Mouse (Mus musculus) liver, embryonic 13.5 days (tissue): ENCODE measurements around the gene Sla2. TPM values are rescaled to one million over a fixed set of nuclear protein-coding genes. Genes with fewer than 3 reads are reported as not detected.
"Not testable (repeated sequence)": the region's sequence is repeated elsewhere in the genome, so short reads cannot be mapped to it uniquely, and the experiment has no call there.

Experiments used
- ATAC-seq: fragments of 200-750 bp; cut with Nextera tagmentation; 2 replicates; pipeline ENCODE4 v1.8.0; 2017; ENCODE audit warnings: low read depth, mild to moderate bottlenecking, moderate number of reproducible peaks, moderate library complexity
- DNase-seq: peaks from one replicate; pipeline ENCODE4 v3.0.0; 2022
- H3K27ac ChIP-seq: fragments of 300-500 bp; sonication (generic); 2 replicates; pipeline ENCODE4 v1.5.1; 2015; ENCODE audit warnings: moderate library complexity, mild to moderate bottlenecking, inconsistent platforms
- H3K27me3 ChIP-seq: fragments of 300-500 bp; sonication (generic); 2 replicates; pipeline ENCODE4 v1.6.1; 2015; ENCODE audit warnings: mild to moderate bottlenecking, inconsistent platforms
- H3K36me3 ChIP-seq: fragments of 300-500 bp; sonication (generic); 2 replicates; pipeline ENCODE4 v1.6.1; 2015; ENCODE audit warnings: mild to moderate bottlenecking, inconsistent platforms
- H3K4me1 ChIP-seq: fragments of 300-500 bp; sonication (generic); replicated peaks from 2 replicates; pipeline ENCODE4 v1.6.1; 2015; ENCODE audit warnings: inconsistent platforms
- H3K4me2 ChIP-seq: fragments of 300-500 bp; sonication (generic); 2 replicates; pipeline ENCODE4 v1.6.1; 2015; ENCODE audit warnings: inconsistent platforms, mild to moderate bottlenecking, moderate library complexity
- H3K4me3 ChIP-seq: fragments of 300-500 bp; sonication (generic); replicated peaks from 2 replicates; pipeline ENCODE4 v1.5.1; 2015; ENCODE audit warnings: mild to moderate bottlenecking, inconsistent platforms
- H3K9ac ChIP-seq: fragments of 300-500 bp; sonication (generic); 2 replicates; pipeline ENCODE4 v1.6.1; 2015; ENCODE audit warnings: mild to moderate bottlenecking, inconsistent platforms
- H3K9me3 ChIP-seq: fragments of 300-500 bp; sonication (generic); replicated peaks from 2 replicates; pipeline ENCODE4 v1.6.1; 2016; ENCODE audit warnings: inconsistent platforms
- WGBS: fragments of 180-500 bp; shearing (Covaris S2); methylation state at CpG from one replicate; pipeline ENCODE4 v1.1.7; 2015; ENCODE audit not compliant: insufficient replicate concordance; 5-methylcytosine and 5-hydroxymethylcytosine counted together
- polyA plus RNA-seq: library from polyadenylated mRNA; unstranded; fragments of >200 nt; fragmentation: Nextera tagmentation; extraction: Ambion mirVana; gene quantifications from 2 replicates; pipeline ENCODE4 v1.2.1, GENCODE M21; 2015

Sla2 gene
- polyA plus RNA-seq, 1 experiment from 2014 or later = 3.1 TPM

DNA sequence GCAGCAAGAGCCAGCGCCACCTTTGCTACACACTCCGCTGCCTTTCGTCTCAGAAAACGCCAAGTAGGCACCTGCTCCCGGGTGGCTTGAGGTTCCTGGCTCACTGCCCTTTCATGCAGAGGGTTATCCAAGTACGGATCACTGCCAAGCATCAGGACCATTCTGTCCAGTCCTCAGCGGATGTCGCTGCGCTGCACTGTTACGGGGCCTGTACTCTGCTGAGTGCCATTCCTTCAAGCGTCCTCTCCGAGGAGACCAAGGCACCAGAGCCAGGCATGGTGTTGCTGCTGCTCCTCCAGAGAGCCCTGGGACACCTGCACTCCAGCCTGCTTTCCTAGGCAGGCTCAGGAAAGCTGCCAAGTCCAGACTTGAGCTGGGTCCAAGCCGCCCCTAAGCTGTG is 33.4 kb downstream of the Sla2 start:
- H3K27ac ChIP-seq, H3K9ac ChIP-seq, DNase-seq, H3K9me3 ChIP-seq, ATAC-seq, H3K4me3 ChIP-seq, H3K27me3 ChIP-seq, H3K4me2 ChIP-seq: not testable (repeated sequence)
- Histone ChIP-seq H3K36me3 (peaks cover 49% of the 10 kb centered on the region), H3K4me1 (peaks cover 21% of the 10 kb centered on the region)
- 93% methylated on average over 9 of the region's 13 CpGs for WGBS

DNA sequence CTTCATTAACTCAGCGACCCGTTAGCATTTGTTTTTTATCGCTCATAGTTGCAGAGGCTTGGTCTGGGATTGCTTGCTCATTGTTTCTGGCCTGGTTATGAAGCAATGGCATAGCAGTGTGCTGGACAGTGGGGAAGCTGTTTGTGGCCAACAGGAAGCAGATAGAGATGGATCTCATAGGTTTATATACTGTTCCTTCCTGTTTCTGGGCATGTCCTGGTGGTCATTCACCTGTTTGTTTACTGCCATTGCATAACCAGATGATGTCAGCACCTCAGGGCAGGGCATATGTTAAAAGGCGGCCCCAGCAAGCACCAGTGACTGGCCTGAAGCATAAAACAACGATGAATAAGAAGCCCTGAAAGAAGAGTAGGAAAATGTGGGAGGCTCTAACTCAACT is 36.5 kb downstream of the Sla2 start:
- H3K4me1 ChIP-seq = peaks cover 20% of the 10 kb centered on the region
- DNase-seq (no peak), ATAC-seq (no peak)
- no peak overlapping the region for H3K27ac ChIP-seq
- no peak overlapping the region for H3K4me2 ChIP-seq
- no peaks in the 10 kb centered on the region for H3K27me3 ChIP-seq
- H3K9ac ChIP-seq = no peak overlapping the region
- no peaks in the 10 kb centered on the region for H3K9me3 ChIP-seq
- no peak overlapping the region for H3K4me3 ChIP-seq
- H3K36me3 ChIP-seq = peaks cover 56% of the 10 kb centered on the region
- WGBS = 75% methylated on average over 5 of the region's 5 CpGs

DNA sequence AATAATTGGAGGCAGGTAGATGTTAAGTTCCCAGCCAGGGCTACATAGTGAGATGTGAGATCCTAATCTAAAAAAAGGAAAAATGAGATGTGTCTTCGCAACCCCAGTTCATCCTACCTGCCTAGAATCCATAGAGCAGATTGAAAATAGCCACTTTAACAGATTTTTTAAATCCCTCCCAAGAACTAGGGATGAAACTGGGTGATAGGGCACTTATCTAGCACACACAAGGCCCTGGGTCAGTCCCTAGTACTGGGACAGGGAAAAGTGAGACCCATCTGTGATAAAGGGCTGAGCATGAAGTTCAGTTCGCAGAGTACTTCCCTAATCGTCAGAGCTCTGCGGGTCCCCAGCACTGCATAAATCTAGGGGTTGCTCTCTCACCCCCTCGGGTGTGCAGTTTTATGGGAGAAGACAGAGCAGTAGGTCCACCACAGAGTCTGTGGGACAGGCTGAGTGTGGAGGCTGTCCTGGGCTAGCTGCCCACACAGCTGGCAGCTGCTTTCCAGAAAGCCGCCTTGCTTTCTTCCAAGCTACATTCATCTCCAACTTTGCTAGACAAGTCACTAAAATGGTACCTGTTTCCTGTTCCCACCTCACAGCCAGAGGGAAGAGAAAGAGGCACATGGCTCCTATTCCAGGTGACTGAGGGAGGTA is 38.3 kb downstream of the Sla2 start:
- ATAC-seq (no peak), DNase-seq (no peak)
- Histone ChIP-seq H3K9ac (no peak overlapping the region), H3K36me3 (peaks cover 69% of the 10 kb centered on the region), H3K27ac (no peak overlapping the region), H3K27me3 (no peaks in the 10 kb centered on the region), H3K4me2 (no peak overlapping the region), H3K4me3 (no peak overlapping the region), H3K9me3 (no peaks in the 10 kb centered on the region), H3K4me1 (peaks cover 28% of the 10 kb centered on the region)
- WGBS = 57% methylated on average over 6 of the region's 6 CpGs

- peaks cover 38% of the 10 kb centered on the region for H3K4me1 ChIP-seq
- H3K9me3 ChIP-seq = no peaks in the 10 kb centered on the region
- no peak overlapping the region for H3K9ac ChIP-seq
- ATAC-seq (no peak), DNase-seq (no peak)
- H3K27me3 ChIP-seq = no peaks in the 10 kb centered on the region
- no peak overlapping the region for H3K27ac ChIP-seq
- WGBS = 72% methylated on average over 6 of the region's 6 CpGs
- H3K36me3 ChIP-seq = peaks cover 69% of the 10 kb centered on the region
- H3K4me3 ChIP-seq = no peak overlapping the region
- no peak overlapping the region for H3K4me2 ChIP-seq
These were observed 39.3 kb downstream of the Sla2 start for GRCm38 (mm10) chr2:156847653-156848052.

- no peak for ATAC-seq
- 72% methylated on average over 10 of the region's 10 CpGs for WGBS
- H3K9me3 ChIP-seq = no peaks in the 10 kb centered on the region
- H3K9ac ChIP-seq = no peak overlapping the region
- no peak for DNase-seq
- H3K4me2 ChIP-seq = no peak overlapping the region
- H3K36me3 ChIP-seq = peaks cover 42% of the 10 kb centered on the region
- H3K27me3 ChIP-seq = no peaks in the 10 kb centered on the region
- no peak overlapping the region for H3K27ac ChIP-seq
- H3K4me1 ChIP-seq = peaks cover 53% of the 10 kb centered on the region
- no peak overlapping the region for H3K4me3 ChIP-seq
These were observed 42.3 kb downstream of the Sla2 start for GRCm38 (mm10) chr2:156844715-156845114.

DNA sequence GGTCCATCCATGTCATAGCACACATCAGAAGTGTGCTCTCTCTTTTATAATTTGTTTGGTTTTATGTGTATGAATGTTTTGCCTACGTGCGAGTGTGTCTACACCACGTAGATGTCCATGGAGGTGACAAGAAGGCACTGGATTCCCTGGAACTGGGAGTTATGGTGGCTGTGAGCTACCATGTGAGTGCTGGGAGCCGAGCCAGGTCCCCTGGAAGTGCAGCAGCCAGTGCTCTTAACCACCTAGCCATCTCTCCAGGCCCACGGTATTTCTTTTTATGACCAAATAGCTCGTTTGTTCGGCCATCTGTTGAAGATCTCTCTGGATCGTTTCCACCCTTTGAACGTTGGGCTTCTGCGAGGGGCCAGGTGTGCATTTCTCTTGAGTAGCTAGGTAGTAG is 43.7 kb downstream of the Sla2 start:
- H3K4me2 ChIP-seq = no peak overlapping the region; the same call in 1 of the 2 replicates
- DNase-seq (no peak), ATAC-seq (no peak)
- WGBS = 76% methylated on average over 10 of the region's 10 CpGs
- H3K9ac ChIP-seq = no peak overlapping the region
- H3K4me3 ChIP-seq = no peak overlapping the region
- H3K9me3 ChIP-seq = no peaks in the 10 kb centered on the region
- peaks cover 32% of the 10 kb centered on the region for H3K36me3 ChIP-seq
- no peaks in the 10 kb centered on the region for H3K27me3 ChIP-seq
- peaks cover 60% of the 10 kb centered on the region for H3K4me1 ChIP-seq
- no peak overlapping the region for H3K27ac ChIP-seq

- Histone ChIP-seq H3K36me3 (peaks cover 32% of the 10 kb centered on the region), H3K27me3 (no peaks in the 10 kb centered on the region), H3K9ac (peak overlapping the region; percentile 82; the same call in 1 of the 2 replicates), H3K27ac (no peak overlapping the region; the same call in 1 of the 2 replicates), H3K4me3 (peak overlapping the region; percentile 77), H3K4me1 (peaks cover 63% of the 10 kb centered on the region), H3K9me3 (no peaks in the 10 kb centered on the region), H3K4me2 (peak overlapping the region; percentile 96)
- DNase-seq (no peak), ATAC-seq (no peak)
- 49% methylated on average over 11 of the region's 11 CpGs for WGBS
These were observed 44.3 kb downstream of the Sla2 start for GRCm38 (mm10) chr2:156842711-156843110.

- Histone ChIP-seq H3K27me3 (no peaks in the 10 kb centered on the region), H3K9me3 (no peaks in the 10 kb centered on the region), H3K4me2 (peak overlapping the region; percentile 96), H3K9ac (peak overlapping the region; percentile 82), H3K27ac (peak overlapping the region; percentile 71), H3K4me1 (peaks cover 63% of the 10 kb centered on the region), H3K4me3 (peak overlapping the region; percentile 77), H3K36me3 (peaks cover 32% of the 10 kb centered on the region)
- 7% methylated on average over 20 of the region's 20 CpGs for WGBS
- peak; percentile 32 for DNase-seq
- ATAC-seq = peak; percentile 3; the same call in 1 of the 2 replicates
These were observed 44.9 kb downstream of the Sla2 start for GRCm38 (mm10) chr2:156841841-156842706.

- ATAC-seq (peak; percentile 35), DNase-seq (peak; percentile 39)
- H3K4me2 ChIP-seq = peak overlapping the region; percentile 96
- peak overlapping the region; percentile 71 for H3K27ac ChIP-seq
- H3K36me3 ChIP-seq = peaks cover 32% of the 10 kb centered on the region
- H3K9ac ChIP-seq = peak overlapping the region; percentile 82
- H3K9me3 ChIP-seq = no peaks in the 10 kb centered on the region
- peaks cover 63% of the 10 kb centered on the region for H3K4me1 ChIP-seq
- H3K4me3 ChIP-seq = peak overlapping the region; percentile 77
- under 1% methylated on average over 42 of the region's 42 CpGs for WGBS
- no peaks in the 10 kb centered on the region for H3K27me3 ChIP-seq
These were observed 45.8 kb downstream of the Sla2 start for GRCm38 (mm10) chr2:156841028-156841840.

- Histone ChIP-seq H3K4me2 (peak overlapping the region; percentile 96), H3K9ac (peak overlapping the region; percentile 82), H3K36me3 (peaks cover 29% of the 10 kb centered on the region), H3K4me1 (peaks cover 59% of the 10 kb centered on the region), H3K9me3 (no peaks in the 10 kb centered on the region), H3K27me3 (no peaks in the 10 kb centered on the region), H3K27ac (peak overlapping the region; percentile 71), H3K4me3 (peak overlapping the region; percentile 77)
- ATAC-seq (peak; percentile 32), DNase-seq (peak; percentile 11)
- WGBS = under 1% methylated on average over 72 of the region's 79 CpGs
These were observed 46.5 kb downstream of the Sla2 start for GRCm38 (mm10) chr2:156840301-156841027.
